Mouse (Mus musculus): Measurements from ENCODE around the gene Tlr6. TPM values are rescaled to one million over a fixed set of nuclear protein-coding genes. Genes with fewer than 3 reads are reported as not detected.

The Tlr6 gene
- total RNA-seq, 1 experiment from 2014 or later = 1.2 TPM

- ATAC-seq (replicated peaks; ENCODE audit: low read depth, poor library complexity, severe bottlenecking) = no peak
Observed at GRCm38 (mm10) chr5:64951486-64951885, 8.4 kb downstream of the Tlr6 start.

GRCm38 (mm10) chr5:64932775-64933174 lies 27.1 kb downstream of the Tlr6 start:
- ATAC-seq (replicated peaks; ENCODE audit: low read depth, poor library complexity, severe bottlenecking) = no peak

- ATAC-seq (replicated peaks; ENCODE audit: low read depth, poor library complexity, severe bottlenecking) = no peak
Observed at GRCm38 (mm10) chr5:64932215-64932614, 27.7 kb downstream of the Tlr6 start.

GRCm38 (mm10) chr5:64922891-64923381 lies 37.0 kb downstream of the Tlr6 start:
- ATAC-seq (replicated peaks; ENCODE audit: low read depth, poor library complexity, severe bottlenecking) = peak; percentile 77

GRCm38 (mm10) chr5:64918616-64919597 lies 41.0 kb downstream of the Tlr6 start:
- no peak for ATAC-seq (replicated peaks; ENCODE audit: low read depth, poor library complexity, severe bottlenecking)

GRCm38 (mm10) chr5:64917721-64918120 lies 42.2 kb downstream of the Tlr6 start:
- ATAC-seq (replicated peaks; ENCODE audit: low read depth, poor library complexity, severe bottlenecking) = no peak

- ATAC-seq (replicated peaks; ENCODE audit: low read depth, poor library complexity, severe bottlenecking) = no peak
Observed at GRCm38 (mm10) chr5:64917161-64917560, 42.7 kb downstream of the Tlr6 start.

- no peak for ATAC-seq (replicated peaks; ENCODE audit: low read depth, poor library complexity, severe bottlenecking)
Observed at GRCm38 (mm10) chr5:64908585-64909284, 51.2 kb downstream of the Tlr6 start.

- ATAC-seq (replicated peaks; ENCODE audit: low read depth, poor library complexity, severe bottlenecking) = no peak
Observed at GRCm38 (mm10) chr5:64907906-64908305, 52.0 kb downstream of the Tlr6 start.

- no peak for ATAC-seq (replicated peaks; ENCODE audit: low read depth, poor library complexity, severe bottlenecking)
Observed at GRCm38 (mm10) chr5:64905516-64906271, 54.2 kb downstream of the Tlr6 start.

Other genes starting within 250 kb of the Tlr6 start
- gene Klf3, start 156.7 kb downstream of the Tlr6 start, total RNA-seq (2017) = 19.0 and 21.5 TPM in 2 replicates
- gene Tlr1, start 26.5 kb downstream of the Tlr6 start, total RNA-seq (2017) = 0.15 TPM in 1 of 2 replicates, not detected in the other
- gene Fam114a1, start 10.0 kb upstream of the Tlr6 start, total RNA-seq (2017) = 4.4 and 5.9 TPM in 2 replicates
- 9.6 and 13.0 TPM in 2 replicates for gene Tmem156, start 132.0 kb upstream of the Tlr6 start, total RNA-seq (2017)
- gene Klhl5, start 147.4 kb upstream of the Tlr6 start, total RNA-seq (2017) = 39.5 and 51.5 TPM in 2 replicates
- 4.3 and 4.7 TPM in 2 replicates for gene Wdr19, start 239.6 kb upstream of the Tlr6 start, total RNA-seq (2017)